Mouse (Mus musculus): ENCODE measurements around the gene Gm10974.

The Gm10974 gene

GRCm38 (mm10) chr7:66406971-66407370 is 41.3 kb downstream of the Gm10974 start:
- no peak for DNase-seq

GRCm38 (mm10) chr7:66409433-66409832 is 43.7 kb downstream of the Gm10974 start:
- no peak for DNase-seq

GRCm38 (mm10) chr7:66413093-66413492 is 47.4 kb downstream of the Gm10974 start:
- DNase-seq: no peak

GRCm38 (mm10) chr7:66416829-66417228 is 51.1 kb downstream of the Gm10974 start:
- no peak for DNase-seq

- no peak for DNase-seq
These were observed 53.3 kb downstream of the Gm10974 start for GRCm38 (mm10) chr7:66418981-66419380.

- no peak for DNase-seq
These were observed 56.2 kb downstream of the Gm10974 start for GRCm38 (mm10) chr7:66421903-66422302.

GRCm38 (mm10) chr7:66427053-66427436 is 61.3 kb downstream of the Gm10974 start:
- no peak for DNase-seq

GRCm38 (mm10) chr7:66427437-66428161 is 61.9 kb downstream of the Gm10974 start, which contains the start of gene Aldh1a3:
Gene Aldh1a3, minus strand, starts transcription at chr7:66427517.
- no peak for DNase-seq

- DNase-seq: peak; percentile 66
These were observed 68.8 kb downstream of the Gm10974 start for GRCm38 (mm10) chr7:66434453-66434935.

Measured in kidney, adult 9 months (tissue).